Comparison of ENCODE assay signal across 25 mouse cellular contexts in the genomic region with DNA sequence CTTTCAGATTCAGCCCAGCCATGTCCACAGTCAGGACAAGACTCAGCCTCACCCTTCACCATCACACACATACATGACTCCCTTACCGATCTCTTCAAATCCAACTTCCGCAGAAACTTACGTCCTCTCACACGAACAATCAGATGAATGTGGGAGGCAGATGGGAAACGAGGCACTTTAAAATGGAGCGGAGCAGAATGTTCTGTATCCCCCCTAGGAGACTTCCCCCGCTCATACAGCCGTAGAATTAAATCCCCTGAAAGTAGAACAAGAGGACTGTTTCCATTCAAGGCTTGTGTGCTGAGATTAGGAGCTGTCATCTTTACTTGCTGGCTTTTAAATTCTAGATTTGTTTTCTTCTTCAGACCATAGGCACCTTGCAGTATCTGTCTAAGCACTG. TPM values are rescaled to one million over a fixed set of nuclear protein-coding genes. Genes with fewer than 3 reads are reported as not detected.
A peak's percentile ranks its signal among the peaks of the same experiment; 100 is the strongest.
DNase-seq lines count a peak whose midpoint lies in the region; ATAC-seq and TF ChIP-seq lines count a peak whose summit lies in the region.
"Had no signal": no experiment of that assay in that cellular context is flagged by ENCODE, and none has a peak within 500 bp of the region (broad histone marks: within the 10 kb centered on the region; RNA-seq: fewer than 3 reads in every experiment).

No protein-coding gene starts in this region.

- peak overlapping the region; percentile 84 for H3K27ac ChIP-seq in layer of hippocampus, adult 2 months
- H3K27ac ChIP-seq in neural tube, embryonic 15.5 days (replicated peaks), result peak overlapping the region; percentile 30; the same call in 1 of the 2 replicates
- H3K27ac ChIP-seq in cortical plate, adult 2 months (ENCODE audit: insufficient read depth, low read length), result peak overlapping the region; percentile 62
- H3K27ac ChIP-seq: embryonic facial prominence, embryonic 10.5 days; embryonic facial prominence, embryonic 13.5 days; forebrain, embryonic 12.5 days; forebrain, embryonic 15.5 days; gastrocnemius, adult 2 months; hindbrain, embryonic 12.5 days; hindbrain, embryonic 15.5 days had no signal

- H3K9ac ChIP-seq in neural tube, embryonic 15.5 days (replicated peaks), result no peak overlapping the region
- H3K9ac ChIP-seq: embryonic facial prominence, embryonic 13.5 days; forebrain, embryonic 12.5 days; forebrain, embryonic 15.5 days; hindbrain, embryonic 12.5 days; hindbrain, embryonic 15.5 days had no signal

- H3K9me3 ChIP-seq in neural tube, embryonic 15.5 days (replicated peaks), result no peaks in the 10 kb centered on the region
- H3K9me3 ChIP-seq: embryonic facial prominence, embryonic 10.5 days; embryonic facial prominence, embryonic 13.5 days; forebrain, embryonic 12.5 days; forebrain, embryonic 15.5 days; hindbrain, embryonic 12.5 days; hindbrain, embryonic 15.5 days had no signal

- 63% methylated on average over 8 of the region's 8 CpGs for WGBS in neural tube, embryonic 15.5 days

- H3K4me2 ChIP-seq in neural tube, embryonic 15.5 days, result no peak overlapping the region
- H3K4me2 ChIP-seq: embryonic facial prominence, embryonic 13.5 days; forebrain, embryonic 12.5 days; forebrain, embryonic 15.5 days; heart, embryonic 11.5 days; hindbrain, embryonic 12.5 days; hindbrain, embryonic 15.5 days had no signal

- no peaks in the 10 kb centered on the region for H3K36me3 ChIP-seq in neural tube, embryonic 15.5 days
- H3K36me3 ChIP-seq: embryonic facial prominence, embryonic 10.5 days; embryonic facial prominence, embryonic 13.5 days; forebrain, embryonic 12.5 days; forebrain, embryonic 15.5 days; hindbrain, embryonic 12.5 days; hindbrain, embryonic 15.5 days had no signal

- no peak overlapping the region for H3K4me3 ChIP-seq in layer of hippocampus, adult 2 months
- H3K4me3 ChIP-seq in neural tube, embryonic 15.5 days (replicated peaks), result no peak overlapping the region
- H3K4me3 ChIP-seq in cortical plate, adult 2 months (ENCODE audit: insufficient read depth, low read length), result no peak overlapping the region
- H3K4me3 ChIP-seq: embryonic facial prominence, embryonic 10.5 days; embryonic facial prominence, embryonic 13.5 days; erythroblast, embryonic 14.5 days; forebrain, embryonic 12.5 days; forebrain, embryonic 15.5 days; gastrocnemius, adult 2 months; hindbrain, embryonic 12.5 days; hindbrain, embryonic 15.5 days had no signal

- TF ChIP-seq POLR2A in cortical plate, adult 2 months (IDR thresholded peaks at IDR 0.05; ENCODE audit: extremely low read depth, insufficient read depth, low read length), result no peak

- peaks cover 29% of the 10 kb centered on the region for H3K4me1 ChIP-seq in neural tube, embryonic 15.5 days
- peaks cover 10% of the 10 kb centered on the region for H3K4me1 ChIP-seq in cortical plate, adult 2 months (ENCODE audit: control insufficient read depth, insufficient read depth, low read length)
- H3K4me1 ChIP-seq: embryonic facial prominence, embryonic 10.5 days; forebrain, embryonic 12.5 days; hindbrain, embryonic 15.5 days had no signal

- ATAC-seq in neural tube, embryonic 15.5 days (ENCODE audit: low FRiP score), result no peak
- ATAC-seq: CD4-positive, CD25-positive, alpha-beta regulatory T cell, adult 4 months; forebrain, embryonic 15.5 days had no signal

- no peak for TF ChIP-seq CTCF in layer of hippocampus, adult 2 months (conservative IDR thresholded peaks at IDR 0.05)
- no peak for TF ChIP-seq CTCF in cortical plate, adult 2 months (IDR thresholded peaks at IDR 0.05; ENCODE audit: extremely low read depth, insufficient read depth, low read length)

- DNase-seq in layer of hippocampus, adult 2 months (ENCODE audit: low spot score in 2 of 2), result peak in 1 of 2 experiments; percentile 63
- no peak for DNase-seq in layer of hippocampus, postnatal 14 days (ENCODE audit: low spot score in 2 of 2)
- no peak for DNase-seq in neural tube, embryonic 10.5 days (ENCODE audit: extremely low spot score, low spot score)
- peak; percentile 79 for DNase-seq in brain, adult 2 months (ENCODE audit: low read depth, low spot score)
- DNase-seq in lung, adult 18-20 months, result no peak
- DNase-seq: adrenal gland, adult 2 months; adrenal gland, postnatal 14 days; cerebellum, adult 18-20 months; cerebellum, adult 9-10 months; cerebellum, postnatal 25 days; embryo, embryonic 11 days; gastrocnemius, adult 2 months; gastrocnemius, postnatal 14 days; heart, adult 11 months had no signal

- H3K27me3 ChIP-seq in neural tube, embryonic 15.5 days (replicated peaks), result no peaks in the 10 kb centered on the region
- H3K27me3 ChIP-seq: embryonic facial prominence, embryonic 13.5 days; forebrain, embryonic 12.5 days; forebrain, embryonic 15.5 days; hindbrain, embryonic 12.5 days; hindbrain, embryonic 15.5 days had no signal

RNA-seq across cellular contexts. Expression of gene Fry, which starts 10.0 kb away (rescaled TPM):
- total RNA-seq in layer of hippocampus, adult 2 months (2021), result 100 to 1,000 TPM; 215 to 246 TPM
- total RNA-seq in layer of hippocampus, postnatal 14 days (2021), result 100 to 1,000 TPM; 228 to 239 TPM
- polyA plus RNA-seq in neural tube, embryonic 15.5 days (2015; fragmentation: Nextera tagmentation; extraction: Ambion mirVana), result 41.7 and 51.4 TPM in 2 replicates
- polyA plus RNA-seq in cortical plate, adult 2 months (2012; rRNA removed), result 78.6 and 79.3 TPM in 2 replicates

Comparison
In these comparisons a context has a peak if more than half of its experiments do, and no peak if none do; other contexts are left out.
1. H3K27ac ChIP-seq: peak in every context shown above with its lines; median percentile 84 in layer of hippocampus, adult 2 months; 62 in cortical plate, adult 2 months; 30 in neural tube, embryonic 15.5 days.